Mouse (Mus musculus) MEL (cell line): ENCODE measurements around the gene Ccdc82. TPM values are rescaled to one million over a fixed set of nuclear protein-coding genes. Genes with fewer than 3 reads are reported as not detected.
A peak's percentile ranks its signal among the peaks of the same experiment; 100 is the strongest.

Source experiments
- DNase-seq: peaks from one replicate; pipeline ENCODE4 v3.0.0; 2011; ENCODE audit warnings: low read depth, low spot score
- H3K27ac ChIP-seq: 2 replicates; pipeline ENCODE4 v1.5.1; 2012; ENCODE audit warnings: low read depth, mild to moderate bottlenecking, control low read depth, low read length, moderate library complexity; ENCODE audit not compliant: control insufficient read depth
- H3K27me3 ChIP-seq, 2 experiments: fragments of 150-350 bp in 1 of 2; sonication (generic) in 1 of 2; 2 replicates each; pipeline ENCODE4 v1.6.1; 2012; ENCODE audit warnings: low read length in 2 of 2, mild to moderate bottlenecking in 2 of 2, improper control_type of control experiment in 1 of 2, moderate library complexity in 1 of 2; ENCODE audit not compliant: insufficient read depth in 2 of 2, control insufficient read depth in 1 of 2
- H3K36me3 ChIP-seq, 2 experiments: 2 replicates each; pipeline ENCODE4 v1.6.1; 2012 to 2014; ENCODE audit warnings: low read length in 2 of 2, improper control_type of control experiment in 1 of 2, inconsistent platforms in 1 of 2, mild to moderate bottlenecking in 1 of 2; ENCODE audit not compliant: insufficient read depth in 2 of 2, control insufficient read depth in 1 of 2
- H3K4me1 ChIP-seq, 2 experiments: fragments of 150-350 bp in 1 of 2; sonication (generic) in 1 of 2; 2 replicates each; pipeline ENCODE4 v1.6.1; 2012; ENCODE audit warnings: low read length in 2 of 2, improper control_type of control experiment in 1 of 2, mild to moderate bottlenecking in 1 of 2; ENCODE audit not compliant: insufficient read depth in 2 of 2, control insufficient read depth in 1 of 2
- H3K4me3 ChIP-seq, 2 experiments: fragments of 150-350 bp in 1 of 2; sonication (generic) in 1 of 2; 2 replicates each; pipeline ENCODE4 v1.5.1; 2012; ENCODE audit warnings: low read depth in 2 of 2, low read length in 2 of 2, mild to moderate bottlenecking in 2 of 2, moderate library complexity in 2 of 2, control low read depth in 1 of 2, improper control_type of control experiment in 1 of 2; ENCODE audit not compliant: control insufficient read depth in 1 of 2, insufficient read depth in 1 of 2
- H3K79me2 ChIP-seq: 2 replicates; pipeline ENCODE4 v1.6.1; 2012; ENCODE audit warnings: mild to moderate bottlenecking, low read length, moderate library complexity; ENCODE audit not compliant: control insufficient read depth, poor library complexity, insufficient read depth
- H3K9ac ChIP-seq: 2 replicates; pipeline ENCODE4 v1.6.1; 2012; ENCODE audit warnings: low read depth, mild to moderate bottlenecking, control low read depth, low read length, moderate library complexity; ENCODE audit not compliant: control insufficient read depth, poor library complexity, severe bottlenecking
- H3K9me3 ChIP-seq: fragments of 150-350 bp; sonication (generic); replicated peaks from 2 replicates; pipeline ENCODE4 v1.6.1; 2012; ENCODE audit warnings: mild to moderate bottlenecking, low read length, improper control_type of control experiment, moderate library complexity; ENCODE audit not compliant: insufficient read depth
- BHLHE40 ChIP-seq: IDR thresholded peaks from 2 replicates; pipeline ENCODE4 v1.6.1; 2012; ENCODE audit warnings: low read depth, mild to moderate bottlenecking, inconsistent platforms, low read length, improper control_type of control experiment, borderline replicate concordance
- CHD2 ChIP-seq: IDR thresholded peaks from 2 replicates; pipeline ENCODE4 v1.6.1; 2011; ENCODE audit warnings: low read length, improper control_type of control experiment
- E2F4 ChIP-seq: IDR thresholded peaks from 2 replicates; pipeline ENCODE4 v1.6.1; 2011; ENCODE audit warnings: low read depth, low read length, improper control_type of control experiment, borderline replicate concordance
- ELF1 ChIP-seq: IDR thresholded peaks from 2 replicates; pipeline ENCODE4 v1.6.1; 2014; ENCODE audit warnings: low read depth, mild to moderate bottlenecking, inconsistent platforms, low read length, improper control_type of control experiment, moderate library complexity
- GABPA ChIP-seq: IDR thresholded peaks from 2 replicates; pipeline ENCODE4 v1.6.1; 2012; ENCODE audit warnings: low read depth, mild to moderate bottlenecking, inconsistent platforms, low read length, improper control_type of control experiment, moderate library complexity
- GATA1 ChIP-seq: IDR thresholded peaks from 2 replicates; pipeline ENCODE4 v1.6.1; 2011; ENCODE audit warnings: low read depth, low read length, improper control_type of control experiment
- HCFC1 ChIP-seq: IDR thresholded peaks from 2 replicates; pipeline ENCODE4 v1.6.1; 2012; ENCODE audit warnings: low read depth, mild to moderate bottlenecking, inconsistent platforms, low read length, improper control_type of control experiment, moderate library complexity
- KAT2A ChIP-seq: conservative IDR thresholded peaks from 2 replicates; pipeline ENCODE4 v1.6.1; 2012; ENCODE audit warnings: low read depth, low read length, improper control_type of control experiment, inconsistent platforms
- MAFK ChIP-seq: IDR thresholded peaks from 2 replicates; pipeline ENCODE4 v1.6.1; 2011; ENCODE audit warnings: low read depth, mild to moderate bottlenecking, low read length, improper control_type of control experiment, borderline replicate concordance
- MAX ChIP-seq: IDR thresholded peaks from 2 replicates; pipeline ENCODE4 v1.6.1; 2011; ENCODE audit warnings: low read length, improper control_type of control experiment
- MYB ChIP-seq: IDR thresholded peaks from 2 replicates; pipeline ENCODE4 v1.6.1; 2011; ENCODE audit warnings: mild to moderate bottlenecking, low read depth, low read length, improper control_type of control experiment
- NELFE ChIP-seq: IDR thresholded peaks from 2 replicates; pipeline ENCODE4 v1.6.1; 2011; ENCODE audit warnings: low read depth, low read length, improper control_type of control experiment
- RAD21 ChIP-seq: IDR thresholded peaks from 2 replicates; pipeline ENCODE4 v1.6.1; 2011; ENCODE audit warnings: mild to moderate bottlenecking, low read depth, low read length, improper control_type of control experiment
- SMC3 ChIP-seq: IDR thresholded peaks from 2 replicates; pipeline ENCODE4 v1.6.1; 2011; ENCODE audit warnings: low read depth, low read length, improper control_type of control experiment
- TCF12 ChIP-seq: IDR thresholded peaks from 2 replicates; pipeline ENCODE4 v1.6.1; 2014; ENCODE audit warnings: low read depth, mild to moderate bottlenecking, inconsistent platforms, low read length, improper control_type of control experiment, moderate library complexity
- USF1 ChIP-seq: IDR thresholded peaks from 2 replicates; pipeline ENCODE4 v1.6.1; 2014; ENCODE audit warnings: low read depth, mild to moderate bottlenecking, inconsistent platforms, low read length, improper control_type of control experiment, moderate library complexity
- ZC3H11A ChIP-seq: IDR thresholded peaks from 2 replicates; pipeline ENCODE4 v1.6.1; 2012; ENCODE audit warnings: low read depth, mild to moderate bottlenecking, inconsistent platforms, low read length, improper control_type of control experiment
- ZNF384 ChIP-seq: IDR thresholded peaks from 2 replicates; pipeline ENCODE4 v1.6.1; 2012; ENCODE audit warnings: low read depth, mild to moderate bottlenecking, inconsistent platforms, low read length, improper control_type of control experiment
- polyA plus RNA-seq, 2 experiments: library from polyadenylated mRNA; stranded (reverse) in 1 of 2; unstranded in 1 of 2; fragments of >175 nt in 1 of 2; fragments of >200 nt in 1 of 2; gene quantifications; 2 replicates each; pipeline versions ENCODE4 v1.2.1 to v1.2.4; 2012; ENCODE audit warnings: low replicate concordance in 2 of 2, low read depth in 1 of 2; ENCODE audit not compliant: insufficient read length in 2 of 2, insufficient read depth in 1 of 2, missing spikeins in 1 of 2
- total RNA-seq: library from RNA; depleted of rRNA; stranded (reverse); fragments of 300-350 nt; gene quantifications from 2 replicates; pipeline ENCODE4 v1.2.3, GENCODE M21; 2012

The Ccdc82 gene
- total and polyA plus RNA-seq, 3 experiments = 8.4 to 79.8 (median 15.0) TPM

- TF ChIP-seq MAX (peak; percentile 65), ELF1 (no peak; the same call in 1 of the 2 replicates), GATA1 (peak; percentile 61; the same call in 1 of the 2 replicates), ZNF384 (peak; percentile 86), KAT2A (no peak; the same call in 1 of the 2 replicates), USF1 (0 out of 2 replicates have a peak, but pooled peaks have one; percentile 22), MAFK (no peak), E2F4 (no peak), CHD2 (peak; percentile 48), RAD21 (no peak; the same call in none of the 2 replicates), BHLHE40 (peak; percentile 65; the same call in 1 of the 2 replicates), HCFC1 (peak; percentile 53), MYB (no peak), NELFE (no peak; the same call in 1 of the 2 replicates), SMC3 (no peak; the same call in 1 of the 2 replicates)
These were observed 51.1 kb downstream of the Ccdc82 start, which contains the start of gene Maml2 (continued) for GRCm38 (mm10) chr9:13297668-13298512.

DNA sequence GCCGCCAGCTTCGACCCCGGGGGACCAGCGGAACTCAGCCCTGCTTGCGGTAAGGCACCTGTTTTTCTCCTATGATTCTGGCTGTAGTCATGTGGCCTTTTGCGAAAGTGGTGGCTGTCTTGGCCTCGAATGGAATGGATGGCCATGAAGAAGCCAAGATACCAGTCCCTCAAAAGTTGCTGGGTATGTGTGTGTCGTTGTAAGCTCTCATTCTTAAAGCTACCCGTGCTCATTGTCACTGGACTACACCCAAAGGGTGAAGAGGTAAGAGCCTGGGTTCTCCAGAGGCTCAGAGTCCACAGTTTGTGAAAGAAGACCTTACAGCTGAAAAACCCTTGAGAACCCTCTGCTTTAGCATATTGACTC lies 51.7 kb downstream of the Ccdc82 start:
- TF ChIP-seq GABPA = no peak
- TF ChIP-seq USF1 = peak; percentile 64
- peaks cover 0 to 1% of the 10 kb centered on the region in 2 experiments; a peak in 2 of 4 replicates for H3K27me3 ChIP-seq
- H3K4me1 ChIP-seq = peaks cover 8 to 11% of the 10 kb centered on the region in 2 experiments
- peak overlapping the region; percentile 67 to 92 for H3K4me3 ChIP-seq
- DNase-seq = no peak
- H3K9me3 ChIP-seq = no peaks in the 10 kb centered on the region
- H3K27ac ChIP-seq = no peak overlapping the region
- no peaks in the 10 kb centered on the region; the same call in 1 of the 2 replicates for H3K79me2 ChIP-seq
- H3K36me3 ChIP-seq = peaks cover 0 to 4% of the 10 kb centered on the region in 2 experiments; a peak in 1 of 4 replicates
- no peak overlapping the region for H3K9ac ChIP-seq

GRCm38 (mm10) chr9:13299190-13299589 lies 52.4 kb downstream of the Ccdc82 start:
- Histone ChIP-seq H3K9me3 (no peaks in the 10 kb centered on the region), H3K9ac (no peak overlapping the region), H3K36me3 (peaks cover 0 to 4% of the 10 kb centered on the region in 2 experiments; a peak in 1 of 4 replicates), H3K4me1 (peaks cover 8 to 11% of the 10 kb centered on the region in 2 experiments), H3K27me3 (peaks cover 3% of the 10 kb centered on the region in 2 experiments; a peak in 3 of 4 replicates), H3K4me3 (no peak overlapping the region), H3K27ac (no peak overlapping the region), H3K79me2 (no peaks in the 10 kb centered on the region; the same call in 1 of the 2 replicates)
- TF ChIP-seq NELFE = no peak
- no peak for TF ChIP-seq RAD21
- TF ChIP-seq E2F4 = no peak
- no peak for TF ChIP-seq ZC3H11A
- TF ChIP-seq TCF12 = no peak
- no peak for TF ChIP-seq MAFK
- TF ChIP-seq USF1 = no peak
- no peak for TF ChIP-seq GATA1
- no peak for DNase-seq
